8 mouse cellular contexts compared by ENCODE assay signal in the genomic region with DNA sequence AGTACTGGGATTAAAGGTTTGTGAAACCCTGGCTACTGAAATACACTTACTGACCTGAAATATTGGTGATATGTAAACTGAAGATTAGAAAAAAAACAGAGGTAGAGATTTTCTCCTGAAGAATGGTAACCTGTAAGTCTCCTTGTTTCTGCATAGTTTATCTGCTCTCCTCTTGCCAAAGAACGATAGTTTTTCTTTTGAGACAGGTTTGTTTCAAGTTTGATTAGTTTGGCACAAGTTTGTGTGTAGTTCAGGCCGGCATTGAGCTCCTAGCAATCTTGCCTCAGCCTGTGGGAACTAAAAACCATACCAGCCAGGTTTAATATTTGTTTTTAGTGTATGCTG. TPM values are rescaled to one million over a fixed set of nuclear protein-coding genes. Genes with fewer than 3 reads are reported as not detected.
A peak's percentile ranks its signal among the peaks of the same experiment; 100 is the strongest.
DNase-seq lines count a peak whose midpoint lies in the region; ATAC-seq and TF ChIP-seq lines count a peak whose summit lies in the region.

No protein-coding gene starts in this region.

- H3K4me1 ChIP-seq in kidney, embryonic 16.5 days (ENCODE audit: insufficient read depth, low read length): peaks cover 25% of the 10 kb centered on the region
- H3K4me1 ChIP-seq in embryonic facial prominence, embryonic 12.5 days: peaks cover 13% of the 10 kb centered on the region
- peaks cover 10% of the 10 kb centered on the region; the same call in 1 of the 2 replicates for H3K4me1 ChIP-seq in intestine, embryonic 15.5 days (replicated peaks)
- peaks cover 7% of the 10 kb centered on the region; the same call in 1 of the 2 replicates for H3K4me1 ChIP-seq in midbrain, postnatal 0 days (ENCODE audit: insufficient read depth, low read length)

- TF ChIP-seq CTCF in midbrain, postnatal 0 days (IDR thresholded peaks at IDR 0.05): no peak

- H3K4me2 ChIP-seq in kidney, embryonic 16.5 days (replicated peaks; ENCODE audit: low read depth, low read length): peak overlapping the region; percentile 83
- H3K4me2 ChIP-seq in embryonic facial prominence, embryonic 12.5 days (replicated peaks): peak overlapping the region; percentile 85
- H3K4me2 ChIP-seq in intestine, embryonic 15.5 days (replicated peaks): peak overlapping the region; percentile 63
- H3K4me2 ChIP-seq in midbrain, postnatal 0 days (ENCODE audit: low read depth, low read length, poor library complexity, severe bottlenecking): peak overlapping the region; percentile 86

- DNase-seq in kidney, postnatal 4 days: no peak
- DNase-seq in midbrain, postnatal 0 days (ENCODE audit: low spot score): no peak
- no peak for DNase-seq in cerebellum, postnatal 14 days
- no peak for DNase-seq in left cerebral cortex, adult 11 months (ENCODE audit: low spot score)
- no peak for DNase-seq in gastrocnemius, adult 18-20 months (ENCODE audit: low spot score)

- no peak for ATAC-seq in kidney, embryonic 16.5 days (ENCODE audit: low FRiP score, low TSS enrichment)
- ATAC-seq in embryonic facial prominence, embryonic 12.5 days (ENCODE audit: insufficient number of reproducible peaks, insufficient read depth, low FRiP score, low TSS enrichment): no peak
- ATAC-seq in intestine, embryonic 15.5 days: no peak
- ATAC-seq in midbrain, postnatal 0 days (ENCODE audit: low FRiP score): no peak

- peaks cover 11% of the 10 kb centered on the region for H3K36me3 ChIP-seq in kidney, embryonic 16.5 days (ENCODE audit: insufficient read depth, low read length)
- H3K36me3 ChIP-seq in embryonic facial prominence, embryonic 12.5 days: no peaks in the 10 kb centered on the region
- H3K36me3 ChIP-seq in intestine, embryonic 15.5 days: no peaks in the 10 kb centered on the region
- H3K36me3 ChIP-seq in midbrain, postnatal 0 days (ENCODE audit: insufficient read depth, low read length): no peaks in the 10 kb centered on the region

- peak overlapping the region; percentile 95 for H3K9ac ChIP-seq in kidney, embryonic 16.5 days (replicated peaks; ENCODE audit: low read length)
- H3K9ac ChIP-seq in embryonic facial prominence, embryonic 12.5 days: peak overlapping the region; percentile 94
- H3K9ac ChIP-seq in intestine, embryonic 15.5 days: peak overlapping the region; percentile 95
- peak overlapping the region; percentile 71 for H3K9ac ChIP-seq in midbrain, postnatal 0 days (replicated peaks; ENCODE audit: low read length, poor library complexity, severe bottlenecking)

- no peak overlapping the region for H3K27ac ChIP-seq in kidney, embryonic 16.5 days (ENCODE audit: low read length)
- no peak overlapping the region for H3K27ac ChIP-seq in embryonic facial prominence, embryonic 12.5 days
- no peak overlapping the region for H3K27ac ChIP-seq in intestine, embryonic 15.5 days
- H3K27ac ChIP-seq in midbrain, postnatal 0 days (ENCODE audit: low read depth, low read length): no peak overlapping the region

- H3K27me3 ChIP-seq in kidney, embryonic 16.5 days (ENCODE audit: insufficient read depth, low read length): no peaks in the 10 kb centered on the region
- H3K27me3 ChIP-seq in embryonic facial prominence, embryonic 12.5 days: no peaks in the 10 kb centered on the region
- H3K27me3 ChIP-seq in intestine, embryonic 15.5 days (replicated peaks): no peaks in the 10 kb centered on the region
- H3K27me3 ChIP-seq in midbrain, postnatal 0 days (ENCODE audit: insufficient read depth, low read length): no peaks in the 10 kb centered on the region

- WGBS in kidney, embryonic 16.5 days: 18% methylated on average over 2 of the region's 2 CpGs
- WGBS in embryonic facial prominence, embryonic 12.5 days: 58% methylated on average over 2 of the region's 2 CpGs
- 20% methylated on average over 2 of the region's 2 CpGs for WGBS in intestine, embryonic 15.5 days
- WGBS in midbrain, postnatal 0 days: 61% methylated on average over 2 of the region's 2 CpGs

- H3K4me3 ChIP-seq in kidney, embryonic 16.5 days (ENCODE audit: low read length): peak overlapping the region; percentile 88
- peak overlapping the region; percentile 95 for H3K4me3 ChIP-seq in embryonic facial prominence, embryonic 12.5 days
- peak overlapping the region; percentile 94 for H3K4me3 ChIP-seq in intestine, embryonic 15.5 days (replicated peaks)
- peak overlapping the region; percentile 72 for H3K4me3 ChIP-seq in midbrain, postnatal 0 days (ENCODE audit: low read depth, low read length)

- no peaks in the 10 kb centered on the region for H3K9me3 ChIP-seq in kidney, embryonic 16.5 days (ENCODE audit: low read length)
- no peaks in the 10 kb centered on the region for H3K9me3 ChIP-seq in embryonic facial prominence, embryonic 12.5 days
- H3K9me3 ChIP-seq in intestine, embryonic 15.5 days: no peaks in the 10 kb centered on the region
- H3K9me3 ChIP-seq in midbrain, postnatal 0 days (ENCODE audit: low read length): no peaks in the 10 kb centered on the region

RNA-seq across cellular contexts. Expression of a gene that starts 1.3 kb away (rescaled TPM):
- polyA plus RNA-seq in kidney, embryonic 16.5 days (2015; fragmentation: Nextera tagmentation; extraction: Ambion mirVana): 62.1 and 62.5 TPM in 2 replicates
- polyA plus RNA-seq in embryonic facial prominence, embryonic 12.5 days (2016; fragmentation: Nextera tagmentation; extraction: Ambion mirVana): 67.6 and 71.4 TPM in 2 replicates
- polyA plus RNA-seq in intestine, embryonic 15.5 days (2015; fragmentation: Nextera tagmentation; extraction: Ambion mirVana): 55.9 and 65.0 TPM in 2 replicates
- total RNA-seq in midbrain, postnatal 0 days (2014; rRNA removed): 26.6 and 27.0 TPM in 2 replicates
- 25.5 and 28.5 TPM in 2 replicates for polyA plus RNA-seq in midbrain, postnatal 0 days (2015; fragmentation: Nextera tagmentation; extraction: Ambion mirVana)
- total RNA-seq in gastrocnemius, adult 18-20 months (2021): 1 to 10 TPM; 7.7 to 8.2 TPM

RNA-seq across cellular contexts. Expression of a gene that starts 1.4 kb away (rescaled TPM):
- 112 and 121 TPM in 2 replicates for polyA plus RNA-seq in kidney, embryonic 16.5 days (2015; fragmentation: Nextera tagmentation; extraction: Ambion mirVana)
- 64.9 and 66.1 TPM in 2 replicates for polyA plus RNA-seq in embryonic facial prominence, embryonic 12.5 days (2016; fragmentation: Nextera tagmentation; extraction: Ambion mirVana)
- 162 and 165 TPM in 2 replicates for polyA plus RNA-seq in intestine, embryonic 15.5 days (2015; fragmentation: Nextera tagmentation; extraction: Ambion mirVana)
- total RNA-seq in midbrain, postnatal 0 days (2014; rRNA removed): 15.1 and 25.4 TPM in 2 replicates
- 60.2 and 67.1 TPM in 2 replicates for polyA plus RNA-seq in midbrain, postnatal 0 days (2015; fragmentation: Nextera tagmentation; extraction: Ambion mirVana)
- total RNA-seq in gastrocnemius, adult 18-20 months (2021): 100 to 1,000 TPM; 153 TPM

RNA-seq across cellular contexts. Expression of a gene that starts 12.2 kb away (rescaled TPM):
- polyA plus RNA-seq in kidney, embryonic 16.5 days (2015; fragmentation: Nextera tagmentation; extraction: Ambion mirVana): 0.76 and 1.4 TPM in 2 replicates
- 0.58 and 0.73 TPM in 2 replicates for polyA plus RNA-seq in embryonic facial prominence, embryonic 12.5 days (2016; fragmentation: Nextera tagmentation; extraction: Ambion mirVana)
- 1.2 and 1.3 TPM in 2 replicates for polyA plus RNA-seq in intestine, embryonic 15.5 days (2015; fragmentation: Nextera tagmentation; extraction: Ambion mirVana)
- 13.5 and 13.8 TPM in 2 replicates for total RNA-seq in midbrain, postnatal 0 days (2014; rRNA removed)
- polyA plus RNA-seq in midbrain, postnatal 0 days (2015; fragmentation: Nextera tagmentation; extraction: Ambion mirVana): 7.7 and 9.4 TPM in 2 replicates
- not detected for total RNA-seq in gastrocnemius, adult 18-20 months (2021)

RNA-seq across cellular contexts. Expression of a gene that starts 31.3 kb away (rescaled TPM):
- 14.2 and 17.1 TPM in 2 replicates for polyA plus RNA-seq in kidney, embryonic 16.5 days (2015; fragmentation: Nextera tagmentation; extraction: Ambion mirVana)
- 16.4 and 17.3 TPM in 2 replicates for polyA plus RNA-seq in embryonic facial prominence, embryonic 12.5 days (2016; fragmentation: Nextera tagmentation; extraction: Ambion mirVana)
- polyA plus RNA-seq in intestine, embryonic 15.5 days (2015; fragmentation: Nextera tagmentation; extraction: Ambion mirVana): 12.4 and 13.2 TPM in 2 replicates
- 52.2 and 61.8 TPM in 2 replicates for total RNA-seq in midbrain, postnatal 0 days (2014; rRNA removed)
- 16.3 and 18.2 TPM in 2 replicates for polyA plus RNA-seq in midbrain, postnatal 0 days (2015; fragmentation: Nextera tagmentation; extraction: Ambion mirVana)
- total RNA-seq in gastrocnemius, adult 18-20 months (2021): 10 to 100 TPM; 46.5 to 55.2 TPM
